Mouse (Mus musculus) lung, adult 2 months (tissue): ENCODE results near the gene Slfn3. TPM values are rescaled to one million over a fixed set of nuclear protein-coding genes. Genes with fewer than 3 reads are reported as not detected.
"Not testable (repeated sequence)": the region's sequence is repeated elsewhere in the genome, so short reads cannot be mapped to it uniquely, and the experiment has no call there.

Experiments
- DNase-seq: peaks from one replicate; pipeline ENCODE4 v3.0.0; 2022
- H3K4me1 ChIP-seq: fragments of 200-500 bp; 2 replicates; pipeline ENCODE4 v1.6.1; 2011; ENCODE audit warnings: low read length; ENCODE audit not compliant: control insufficient read depth, insufficient read depth
- H3K4me3 ChIP-seq: fragments of 200-500 bp; replicated peaks from 2 replicates; pipeline ENCODE3; 2011; ENCODE audit warnings: low read depth, mild to moderate bottlenecking, control low read depth, low read length; ENCODE audit errors: extremely low read depth
- CTCF ChIP-seq: fragments of 200-500 bp; IDR thresholded peaks from 2 replicates; pipeline ENCODE4 v1.5.1; 2011; ENCODE audit warnings: mild to moderate bottlenecking, low read length, control low read depth; ENCODE audit not compliant: insufficient read depth
- POLR2A ChIP-seq: fragments of 200-500 bp; IDR thresholded peaks from 2 replicates; pipeline ENCODE4 v1.6.1; 2011; ENCODE audit warnings: low read depth, mild to moderate bottlenecking, control low read depth, low read length, borderline replicate concordance; ENCODE audit errors: extremely low read depth
- WGBS: fragments of 180-500 bp; shearing (Covaris S2); methylation state at CpG from one replicate; pipeline ENCODE4 v1.1.7; 2018; 5-methylcytosine and 5-hydroxymethylcytosine counted together
- polyA plus RNA-seq: library from polyadenylated mRNA; depleted of rRNA; stranded (reverse); fragments of >200 nt; gene quantifications from 2 replicates; pipeline ENCODE4 v1.2.3, GENCODE M21; 2012

Gene Slfn3
- polyA plus RNA-seq, 1 experiment: 0.85 TPM

DNA sequence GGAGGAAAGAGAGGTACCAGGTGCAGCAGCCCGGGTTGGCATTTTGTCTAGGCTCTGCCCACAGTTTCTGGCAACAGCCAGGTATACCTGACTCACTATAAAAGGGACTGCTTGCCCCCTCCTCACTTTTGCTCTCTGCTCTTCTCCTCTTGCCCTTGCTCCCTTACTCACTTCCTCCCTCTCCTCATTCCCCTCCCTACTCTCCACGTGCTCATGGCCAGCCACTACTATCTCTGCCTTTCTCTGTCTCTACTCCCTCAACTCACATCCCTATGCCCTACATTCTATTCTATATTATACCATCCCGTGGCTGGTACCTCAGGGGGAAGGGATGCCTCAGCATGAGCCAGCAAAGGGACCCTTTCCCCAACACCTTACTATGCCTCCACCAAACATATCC lies 33.6 kb downstream of the Slfn3 start:
- Histone ChIP-seq H3K4me3 (peak overlapping the region; percentile 38), H3K4me1 (no peaks in the 10 kb centered on the region)
- TF ChIP-seq POLR2A (no peak), CTCF (no peak)
- WGBS: 60% methylated on average over 3 of the region's 3 CpGs
- DNase-seq: no peak

DNA sequence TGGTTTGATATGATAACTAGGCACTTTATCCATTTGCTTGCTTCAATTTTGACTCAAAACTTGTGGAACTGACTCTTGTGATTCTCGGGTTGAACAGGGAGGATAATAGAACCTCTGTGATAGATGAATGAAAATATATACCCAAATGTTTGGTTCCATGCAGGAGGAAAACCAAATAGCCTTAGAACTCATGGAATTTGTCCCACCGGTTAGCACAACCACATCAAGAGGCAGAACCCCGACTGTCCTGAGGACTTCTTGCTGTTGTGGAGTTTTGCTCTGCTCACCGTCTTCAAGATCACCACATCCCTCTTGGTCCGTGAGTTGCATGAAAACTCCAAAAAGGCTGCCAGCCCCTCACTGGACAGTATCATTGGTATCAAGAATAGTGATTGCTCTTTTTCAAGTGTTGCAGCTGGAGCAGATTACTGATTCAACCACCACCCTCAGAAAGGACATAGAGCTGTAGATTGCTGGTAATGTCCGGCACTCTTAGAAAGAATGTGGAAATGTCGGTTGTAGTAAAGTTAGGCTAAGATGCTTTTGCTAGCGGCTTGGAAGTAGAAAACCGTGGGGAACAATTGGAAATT lies 34.3 kb downstream of the Slfn3 start:
- Histone ChIP-seq H3K4me3 (no peak overlapping the region), H3K4me1 (no peaks in the 10 kb centered on the region)
- 80% methylated on average over 9 of the region's 9 CpGs for WGBS
- TF ChIP-seq POLR2A (no peak), CTCF (no peak)
- no peak for DNase-seq

- H3K4me1 ChIP-seq: no peaks in the 10 kb centered on the region
- DNase-seq: no peak
Measured at GRCm38 (mm10) chr11:83227926-83228723, 37.0 kb downstream of the Slfn3 start.

GRCm38 (mm10) chr11:83230966-83231365 lies 39.8 kb downstream of the Slfn3 start:
- H3K4me3 ChIP-seq: no peak overlapping the region
- TF ChIP-seq POLR2A: no peak
- no peak for TF ChIP-seq CTCF
- H3K4me1 ChIP-seq: no peaks in the 10 kb centered on the region
- 58% methylated on average over 3 of the region's 3 CpGs for WGBS
- DNase-seq: no peak

More at GRCm38 (mm10) chr11:83227926-83228723, 37.0 kb downstream of the Slfn3 start:
- WGBS: 73% methylated on average over 7 of the region's 7 CpGs
- H3K4me3 ChIP-seq: no peak overlapping the region
- TF ChIP-seq POLR2A: no peak
- no peak for TF ChIP-seq CTCF

DNA sequence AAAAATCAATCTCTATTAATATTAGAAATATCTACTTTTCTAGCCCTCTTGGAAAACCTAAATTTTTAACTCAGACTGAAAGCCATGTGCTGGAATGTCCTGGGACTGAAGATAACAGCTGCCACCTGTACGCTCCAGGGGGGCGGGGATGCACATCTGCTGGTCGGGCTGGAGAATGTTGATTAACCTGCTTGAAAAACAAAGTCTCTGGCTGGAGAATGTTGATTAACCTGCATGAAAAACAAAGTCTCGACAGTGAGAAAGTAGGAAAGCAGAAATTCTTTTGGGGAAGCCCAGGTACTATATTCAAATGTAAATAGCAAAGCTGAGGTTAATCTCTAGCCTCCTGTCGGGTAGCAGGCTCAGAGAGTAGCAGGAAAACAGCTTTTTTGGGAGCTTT lies 42.5 kb downstream of the Slfn3 start:
- not testable (repeated sequence) for DNase-seq, H3K4me3 ChIP-seq, H3K4me1 ChIP-seq
- 42% methylated on average over 5 of the region's 5 CpGs for WGBS

DNA sequence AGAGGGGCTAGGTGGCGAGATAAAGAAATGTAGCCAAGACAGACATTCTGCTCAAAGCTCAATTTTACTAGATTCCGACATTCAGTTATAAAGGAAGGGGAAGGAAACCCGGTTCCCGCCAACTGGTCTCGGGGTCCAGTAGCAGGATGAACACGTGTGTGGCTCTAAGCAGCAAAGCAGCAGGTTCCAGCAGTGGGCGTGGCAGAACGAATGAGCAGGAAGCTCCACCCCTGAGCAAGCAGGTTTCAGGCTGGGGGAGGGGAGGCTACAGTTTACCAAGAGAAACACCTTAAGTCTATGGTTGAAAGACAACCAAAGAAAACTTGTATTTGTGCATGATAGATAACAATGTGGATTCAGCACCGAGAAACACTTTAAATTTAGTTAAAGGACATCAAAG lies 46.3 kb downstream of the Slfn3 start:
- not testable (repeated sequence) for H3K4me3 ChIP-seq, DNase-seq, H3K4me1 ChIP-seq
- 73% methylated on average over 9 of the region's 9 CpGs for WGBS

- no peak for DNase-seq
- WGBS: 80% methylated on average over 2 of the region's 2 CpGs
- Histone ChIP-seq H3K4me3 (no peak overlapping the region), H3K4me1 (no peaks in the 10 kb centered on the region)
- TF ChIP-seq POLR2A (no peak), CTCF (no peak)
Measured at GRCm38 (mm10) chr11:83238389-83238788, 47.3 kb downstream of the Slfn3 start.

- Histone ChIP-seq H3K4me3 (no peak overlapping the region), H3K4me1 (no peaks in the 10 kb centered on the region)
- TF ChIP-seq CTCF: no peak
- TF ChIP-seq POLR2A: no peak
- 27% methylated on average over 2 of the region's 2 CpGs for WGBS
- no peak for DNase-seq
Measured at GRCm38 (mm10) chr11:83239811-83240210, 48.7 kb downstream of the Slfn3 start.

DNA sequence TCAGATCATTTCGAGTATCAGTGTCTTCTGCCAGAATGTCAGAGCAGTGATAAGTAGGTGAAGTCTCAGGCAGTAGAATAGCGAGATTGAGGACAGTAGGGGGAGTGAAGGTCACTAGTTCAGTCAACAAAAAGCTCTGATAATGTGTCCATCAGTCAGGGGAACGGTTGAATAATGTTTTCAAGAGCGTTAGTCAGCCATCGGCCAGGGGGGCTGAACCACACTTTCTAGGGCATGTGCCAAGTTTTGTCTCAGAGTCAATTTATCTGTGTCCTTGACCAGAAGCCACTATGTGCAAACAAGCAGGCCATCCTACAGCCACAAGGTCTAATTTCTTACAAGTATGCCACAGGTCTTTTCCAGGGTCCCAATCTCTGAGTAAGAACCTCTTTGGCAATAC lies 66.1 kb downstream of the Slfn3 start:
- H3K4me3 ChIP-seq, DNase-seq, H3K4me1 ChIP-seq: not testable (repeated sequence)
- 26% methylated on average over 5 of the region's 5 CpGs for WGBS

DNA sequence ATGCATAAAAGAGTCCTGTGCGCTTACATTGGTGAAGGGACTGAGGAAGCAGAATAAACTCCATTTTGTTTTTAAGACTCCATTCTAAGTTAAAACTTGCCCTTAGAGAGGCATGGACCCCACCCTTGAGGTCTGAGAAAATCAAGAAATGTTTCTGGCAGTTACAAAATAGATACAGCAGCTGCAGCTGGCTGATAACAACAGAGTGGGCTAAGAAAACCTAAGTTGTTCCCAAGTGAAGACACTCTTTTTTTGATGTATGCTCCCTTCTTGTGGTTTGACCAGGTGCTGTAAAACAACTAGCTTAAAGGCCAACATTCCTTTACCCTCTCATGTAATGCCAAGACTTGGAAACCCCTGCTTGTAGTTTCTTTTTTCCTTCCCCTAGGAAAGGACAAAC lies 71.5 kb downstream of the Slfn3 start:
- 98% methylated on average over 1 of the region's 1 CpGs for WGBS
- Histone ChIP-seq H3K4me1 (no peaks in the 10 kb centered on the region), H3K4me3 (no peak overlapping the region)
- no peak for DNase-seq
- TF ChIP-seq POLR2A: no peak
- no peak for TF ChIP-seq CTCF
